In genomic region chr7:73327193-73327592, GRCm38 (mm10) we compare ENCODE assay signal across 12 mouse cellular contexts. TPM values are rescaled to one million over a fixed set of nuclear protein-coding genes. Genes with fewer than 3 reads are reported as not detected.
A peak's percentile ranks its signal among the peaks of the same experiment; 100 is the strongest.
DNase-seq lines count a peak whose midpoint lies in the region; ATAC-seq and TF ChIP-seq lines count a peak whose summit lies in the region.
"Had no signal": no experiment of that assay in that cellular context is flagged by ENCODE, and none has a peak within 500 bp of the region (broad histone marks: within the 10 kb centered on the region; RNA-seq: fewer than 3 reads in every experiment).

No protein-coding gene starts in this region.

- DNase-seq in hindbrain, embryonic 14.5 days (ENCODE audit: low spot score) = no peak
- no peak for DNase-seq in hindbrain, embryonic 10.5 days (ENCODE audit: low spot score)
- no peak for DNase-seq in neural tube, embryonic 10.5 days (ENCODE audit: extremely low spot score, low spot score)
- DNase-seq in heart, postnatal 36 days = peak; percentile 38 to 60
- DNase-seq in stomach, postnatal 0 days (ENCODE audit: low spot score) = no peak
- no peak for DNase-seq in thymus, postnatal 4 days
- DNase-seq in cerebellum, adult 11-12 months = no peak
- DNase-seq: cerebellum, postnatal 14 days had no signal

- ATAC-seq in hindbrain, embryonic 14.5 days (ENCODE audit: low FRiP score) = no peak
- ATAC-seq in neural tube, embryonic 15.5 days (ENCODE audit: low FRiP score) = no peak
- peak; percentile 59; the same call in 1 of the 2 replicates for ATAC-seq in stomach, postnatal 0 days (ENCODE audit: low FRiP score, low TSS enrichment)
- ATAC-seq: Patski had no signal

- H3K27ac ChIP-seq in hindbrain, embryonic 14.5 days = peak overlapping the region; percentile 26; the same call in 1 of the 2 replicates
- no peak overlapping the region for H3K27ac ChIP-seq in hindbrain, embryonic 10.5 days
- peak overlapping the region; percentile 45 for H3K27ac ChIP-seq in neural tube, embryonic 15.5 days (replicated peaks)
- peak overlapping the region; percentile 80 for H3K27ac ChIP-seq in stomach, postnatal 0 days (replicated peaks)
- H3K27ac ChIP-seq: forebrain, embryonic 12.5 days; liver, embryonic 14.5 days had no signal

- H3K9ac ChIP-seq in hindbrain, embryonic 14.5 days = no peak overlapping the region
- no peak overlapping the region for H3K9ac ChIP-seq in neural tube, embryonic 15.5 days (replicated peaks)
- no peak overlapping the region for H3K9ac ChIP-seq in stomach, postnatal 0 days (ENCODE audit: low read length)
- H3K9ac ChIP-seq: forebrain, embryonic 12.5 days; liver, embryonic 14.5 days had no signal

- no peak for TF ChIP-seq EP300 in stomach, postnatal 0 days (optimal IDR thresholded peaks at IDR 0.05)

- 81% methylated on average over 8 of the region's 8 CpGs for WGBS in hindbrain, embryonic 14.5 days
- 84% methylated on average over 8 of the region's 8 CpGs for WGBS in hindbrain, embryonic 10.5 days
- WGBS in neural tube, embryonic 15.5 days = 60% methylated on average over 8 of the region's 8 CpGs
- 42% methylated on average over 8 of the region's 8 CpGs for WGBS in stomach, postnatal 0 days

- H3K9me3 ChIP-seq in hindbrain, embryonic 14.5 days (ENCODE audit: control insufficient read depth, low read length) = no peaks in the 10 kb centered on the region
- peaks cover 7% of the 10 kb centered on the region; the same call in 1 of the 2 replicates for H3K9me3 ChIP-seq in hindbrain, embryonic 10.5 days
- no peaks in the 10 kb centered on the region for H3K9me3 ChIP-seq in neural tube, embryonic 15.5 days (replicated peaks)
- no peaks in the 10 kb centered on the region for H3K9me3 ChIP-seq in stomach, postnatal 0 days (ENCODE audit: control insufficient read depth, low read length)
- H3K9me3 ChIP-seq: forebrain, embryonic 12.5 days had no signal

- no peak for TF ChIP-seq CTCF in stomach, postnatal 0 days (IDR thresholded peaks at IDR 0.05; ENCODE audit: low read depth)

- no peaks in the 10 kb centered on the region for H3K27me3 ChIP-seq in hindbrain, embryonic 14.5 days (ENCODE audit: control insufficient read depth, insufficient read depth, low read length)
- 0 out of 2 replicates have a peak, but pooled peaks cover 7% of the 10 kb centered on the region for H3K27me3 ChIP-seq in hindbrain, embryonic 10.5 days (ENCODE audit: insufficient read depth, poor library complexity, severe bottlenecking)
- H3K27me3 ChIP-seq in neural tube, embryonic 15.5 days (replicated peaks) = no peaks in the 10 kb centered on the region
- no peaks in the 10 kb centered on the region for H3K27me3 ChIP-seq in stomach, postnatal 0 days (ENCODE audit: control insufficient read depth, insufficient read depth, low read length)
- H3K27me3 ChIP-seq: Patski had no signal

- H3K4me2 ChIP-seq in hindbrain, embryonic 14.5 days (replicated peaks) = no peak overlapping the region
- H3K4me2 ChIP-seq in neural tube, embryonic 15.5 days = no peak overlapping the region
- no peak overlapping the region for H3K4me2 ChIP-seq in stomach, postnatal 0 days (replicated peaks; ENCODE audit: low read depth)
- H3K4me2 ChIP-seq: forebrain, embryonic 12.5 days had no signal

- H3K4me3 ChIP-seq in hindbrain, embryonic 14.5 days (replicated peaks; ENCODE audit: low read length) = no peak overlapping the region
- no peak overlapping the region for H3K4me3 ChIP-seq in hindbrain, embryonic 10.5 days
- H3K4me3 ChIP-seq in neural tube, embryonic 15.5 days (replicated peaks) = no peak overlapping the region
- no peak overlapping the region for H3K4me3 ChIP-seq in stomach, postnatal 0 days (ENCODE audit: low read depth, low read length)
- H3K4me3 ChIP-seq: forebrain, embryonic 12.5 days had no signal

- 0 out of 2 replicates have a peak, but pooled peaks cover 5% of the 10 kb centered on the region for H3K4me1 ChIP-seq in hindbrain, embryonic 14.5 days (replicated peaks; ENCODE audit: control insufficient read depth, insufficient read depth, low read length)
- H3K4me1 ChIP-seq in hindbrain, embryonic 10.5 days (replicated peaks) = peaks cover 21% of the 10 kb centered on the region
- peaks cover 32% of the 10 kb centered on the region for H3K4me1 ChIP-seq in neural tube, embryonic 15.5 days
- peaks cover 13% of the 10 kb centered on the region; the same call in 1 of the 2 replicates for H3K4me1 ChIP-seq in stomach, postnatal 0 days (replicated peaks; ENCODE audit: control insufficient read depth, insufficient read depth)

- intact Hi-C loops in heart, postnatal 36 days (cut with DNase I) = no loop called here

- H3K36me3 ChIP-seq in hindbrain, embryonic 14.5 days (replicated peaks; ENCODE audit: control insufficient read depth, insufficient read depth) = no peaks in the 10 kb centered on the region
- no peaks in the 10 kb centered on the region for H3K36me3 ChIP-seq in hindbrain, embryonic 10.5 days
- H3K36me3 ChIP-seq in neural tube, embryonic 15.5 days = no peaks in the 10 kb centered on the region
- no peaks in the 10 kb centered on the region for H3K36me3 ChIP-seq in stomach, postnatal 0 days (ENCODE audit: control insufficient read depth, insufficient read depth, low read length)
- H3K36me3 ChIP-seq: forebrain, embryonic 12.5 days had no signal

RNA-seq across cellular contexts. Expression of gene Rgma, which starts 48.1 kb away (rescaled TPM):
- 46.3 and 46.7 TPM in 2 replicates for polyA plus RNA-seq in hindbrain, embryonic 14.5 days (2014; fragmentation: Nextera tagmentation; extraction: Ambion mirVana)
- polyA plus RNA-seq in hindbrain, embryonic 10.5 days (2016; fragmentation: Nextera tagmentation; extraction: Ambion mirVana) = 38.4 and 51.1 TPM in 2 replicates
- 32.3 and 32.7 TPM in 2 replicates for polyA plus RNA-seq in neural tube, embryonic 15.5 days (2015; fragmentation: Nextera tagmentation; extraction: Ambion mirVana)
- total RNA-seq in heart, postnatal 36 days (2021) = 10 to 100 TPM; 52.1 to 87.0 TPM
- polyA plus RNA-seq in stomach, postnatal 0 days (2015; fragmentation: Nextera tagmentation; extraction: Ambion mirVana) = 4.5 and 5.7 TPM in 2 replicates

Comparison
In these comparisons a context has a peak if more than half of its experiments do, and no peak if none do; other contexts are left out.
1. DNase-seq: peak in heart, postnatal 36 days (2 of 2); none in hindbrain, embryonic 14.5 days (single experiment), hindbrain, embryonic 10.5 days (single experiment), neural tube, embryonic 10.5 days (single experiment), stomach, postnatal 0 days (single experiment), thymus, postnatal 4 days (single experiment) and cerebellum, adult 11-12 months (single experiment).